ENCODE assay signal across 24 mouse cellular contexts in genomic region chr15:17180164-17180563, GRCm38 (mm10).
DNase-seq lines count a peak whose midpoint lies in the region; ATAC-seq lines count a peak whose summit lies in the region.
"Had no signal": no experiment of that assay in that cellular context is flagged by ENCODE, and none has a peak within 500 bp of the region (broad histone marks: within the 10 kb centered on the region; RNA-seq: fewer than 3 reads in every experiment).

No protein-coding gene starts in this region.

- no peak overlapping the region for H3K27ac ChIP-seq in hindbrain, embryonic 11.5 days (ENCODE audit: low read depth, low read length)
- no peak overlapping the region for H3K27ac ChIP-seq in hindbrain, embryonic 10.5 days
- no peak overlapping the region for H3K27ac ChIP-seq in neural tube, embryonic 11.5 days (ENCODE audit: low read depth, low read length)
- H3K27ac ChIP-seq: embryonic facial prominence, embryonic 12.5 days; embryonic facial prominence, embryonic 15.5 days; forebrain, embryonic 12.5 days; hindbrain, embryonic 14.5 days; hindbrain, postnatal 0 days had no signal

- DNase-seq in hindbrain, embryonic 11.5 days (ENCODE audit: low spot score) = peak; percentile 5
- no peak for DNase-seq in hindbrain, embryonic 10.5 days (ENCODE audit: low spot score)
- no peak for DNase-seq in neural tube, embryonic 11.5 days (ENCODE audit: low spot score)
- DNase-seq in neural tube, embryonic 10.5 days (ENCODE audit: extremely low spot score, low spot score) = no peak
- DNase-seq in embryo, embryonic 10.5 days (ENCODE audit: low spot score) = peak; percentile 28
- no peak for DNase-seq in gastrocnemius, postnatal 14 days
- DNase-seq in left cerebral cortex, postnatal 10 days (ENCODE audit: extremely low spot score in 1 of 2, low spot score in 2 of 2) = no peak
- DNase-seq: adrenal gland, adult 2 months; adrenal gland, postnatal 14 days; cerebellum, adult 18-20 months; cerebellum, adult 9-10 months; cerebellum, postnatal 14 days; gastrocnemius, postnatal 10 days; heart, adult 11 months had no signal

- intact Hi-C loops in gastrocnemius, postnatal 14 days (cut with DNase I; ENCODE audit: low total_unique reads) = no loop called here
- intact Hi-C loops in left cerebral cortex, postnatal 10 days (cut with DNase I) = no loop called here

- no peaks in the 10 kb centered on the region for H3K27me3 ChIP-seq in hindbrain, embryonic 11.5 days (ENCODE audit: control insufficient read depth, insufficient read depth, low read length)
- no peaks in the 10 kb centered on the region for H3K27me3 ChIP-seq in hindbrain, embryonic 10.5 days (ENCODE audit: insufficient read depth, poor library complexity, severe bottlenecking)
- no peaks in the 10 kb centered on the region for H3K27me3 ChIP-seq in neural tube, embryonic 11.5 days (ENCODE audit: control insufficient read depth, insufficient read depth, low read length)
- H3K27me3 ChIP-seq: embryonic facial prominence, embryonic 12.5 days; embryonic facial prominence, embryonic 15.5 days; forebrain, embryonic 12.5 days had no signal

- 47% methylated on average over 2 of the region's 2 CpGs for WGBS in hindbrain, embryonic 11.5 days
- WGBS in hindbrain, embryonic 10.5 days = 27% methylated on average over 2 of the region's 2 CpGs
- 45% methylated on average over 2 of the region's 2 CpGs for WGBS in neural tube, embryonic 11.5 days

- H3K36me3 ChIP-seq in hindbrain, embryonic 11.5 days (ENCODE audit: control insufficient read depth, insufficient read depth, low read length) = no peaks in the 10 kb centered on the region
- no peaks in the 10 kb centered on the region for H3K36me3 ChIP-seq in hindbrain, embryonic 10.5 days
- H3K36me3 ChIP-seq in neural tube, embryonic 11.5 days (ENCODE audit: control insufficient read depth, insufficient read depth, low read length) = no peaks in the 10 kb centered on the region
- H3K36me3 ChIP-seq: embryonic facial prominence, embryonic 12.5 days; embryonic facial prominence, embryonic 15.5 days; forebrain, embryonic 12.5 days had no signal

- H3K4me2 ChIP-seq in hindbrain, embryonic 11.5 days (replicated peaks; ENCODE audit: low read depth, low read length) = no peak overlapping the region
- no peak overlapping the region for H3K4me2 ChIP-seq in neural tube, embryonic 11.5 days (ENCODE audit: low read depth)
- H3K4me2 ChIP-seq: embryonic facial prominence, embryonic 12.5 days; embryonic facial prominence, embryonic 15.5 days; forebrain, embryonic 12.5 days; heart, embryonic 11.5 days; hindbrain, embryonic 14.5 days had no signal

- no peak overlapping the region for H3K4me3 ChIP-seq in hindbrain, embryonic 11.5 days (ENCODE audit: low read depth, low read length)
- no peak overlapping the region for H3K4me3 ChIP-seq in hindbrain, embryonic 10.5 days
- H3K4me3 ChIP-seq in neural tube, embryonic 11.5 days (ENCODE audit: low read depth, low read length) = no peak overlapping the region
- H3K4me3 ChIP-seq: embryonic facial prominence, embryonic 12.5 days; embryonic facial prominence, embryonic 15.5 days; forebrain, embryonic 12.5 days had no signal

- peak; percentile 78 for ATAC-seq in hindbrain, embryonic 11.5 days (ENCODE audit: low FRiP score)
- ATAC-seq in neural tube, embryonic 11.5 days (ENCODE audit: insufficient read depth, low FRiP score, low TSS enrichment) = peak; percentile 65
- ATAC-seq: CD4-positive, CD25-positive, alpha-beta regulatory T cell, adult 4 months; forebrain, embryonic 16.5 days; hindbrain, postnatal 0 days; inflammation-experienced regulatory T-cells, adult 6 months; intestine, embryonic 16.5 days had no signal

- no peak overlapping the region for H3K9ac ChIP-seq in hindbrain, embryonic 11.5 days (ENCODE audit: low read depth, low read length)
- H3K9ac ChIP-seq in neural tube, embryonic 11.5 days (ENCODE audit: low read length) = no peak overlapping the region
- H3K9ac ChIP-seq: embryonic facial prominence, embryonic 12.5 days; embryonic facial prominence, embryonic 15.5 days; forebrain, embryonic 12.5 days; hindbrain, embryonic 14.5 days had no signal

- H3K9me3 ChIP-seq in hindbrain, embryonic 11.5 days (ENCODE audit: control insufficient read depth, low read length) = no peaks in the 10 kb centered on the region
- H3K9me3 ChIP-seq in hindbrain, embryonic 10.5 days = no peaks in the 10 kb centered on the region
- H3K9me3 ChIP-seq in neural tube, embryonic 11.5 days (ENCODE audit: control insufficient read depth, low read length) = no peaks in the 10 kb centered on the region
- H3K9me3 ChIP-seq: embryonic facial prominence, embryonic 12.5 days; embryonic facial prominence, embryonic 15.5 days; forebrain, embryonic 12.5 days had no signal

- no peaks in the 10 kb centered on the region for H3K4me1 ChIP-seq in hindbrain, embryonic 11.5 days (replicated peaks; ENCODE audit: control insufficient read depth, insufficient read depth, low read length)
- H3K4me1 ChIP-seq in hindbrain, embryonic 10.5 days (replicated peaks) = no peaks in the 10 kb centered on the region
- no peaks in the 10 kb centered on the region for H3K4me1 ChIP-seq in neural tube, embryonic 11.5 days (ENCODE audit: control insufficient read depth, insufficient read depth, low read length)
- H3K4me1 ChIP-seq: embryonic facial prominence, embryonic 12.5 days; embryonic facial prominence, embryonic 15.5 days; forebrain, embryonic 12.5 days had no signal

Comparison
In these comparisons a context has a peak if more than half of its experiments do, and no peak if none do; other contexts are left out.
1. DNase-seq: peak in hindbrain, embryonic 11.5 days (single experiment) and embryo, embryonic 10.5 days (single experiment); none in hindbrain, embryonic 10.5 days (single experiment), neural tube, embryonic 11.5 days (single experiment), neural tube, embryonic 10.5 days (single experiment), gastrocnemius, postnatal 14 days (single experiment) and left cerebral cortex, postnatal 10 days (0 of 2).